Mouse (Mus musculus) myocyte (in vitro differentiated cells): Measurements from ENCODE around the gene Zfp775.

Experiments used
- CEBPB ChIP-seq: IDR thresholded peaks from 2 replicates; pipeline ENCODE4 v1.6.1; 2011; ENCODE audit warnings: mild to moderate bottlenecking, moderate library complexity; ENCODE audit not compliant: poor library complexity, insufficient read depth, severe bottlenecking
- E2F4 ChIP-seq: IDR thresholded peaks from one replicate; pipeline ENCODE4 v1.6.1; 2011; ENCODE audit warnings: mild to moderate bottlenecking, control low read depth, moderate library complexity; ENCODE audit not compliant: insufficient read depth
- MAX ChIP-seq: IDR thresholded peaks from one replicate; pipeline ENCODE4 v1.6.1; 2011; ENCODE audit warnings: low read depth, mild to moderate bottlenecking, control low read depth
- MYOG ChIP-seq, 3 experiments: IDR thresholded peaks; one replicate each; pipeline ENCODE4 v1.6.1; 2011; ENCODE audit warnings: control low read depth in 2 of 3, low read depth in 2 of 3, mild to moderate bottlenecking in 2 of 3; ENCODE audit not compliant: insufficient read length in 2 of 3, control insufficient read depth in 1 of 3, insufficient read depth in 1 of 3
- POLR2A ChIP-seq: IDR thresholded peaks from one replicate; pipeline ENCODE4 v1.6.1; 2011; ENCODE audit warnings: low read depth, mild to moderate bottlenecking, control low read depth, moderate library complexity; ENCODE audit not compliant: insufficient read length
- TCF12 ChIP-seq: IDR thresholded peaks from one replicate; pipeline ENCODE4 v1.6.1; 2011; ENCODE audit warnings: mild to moderate bottlenecking, control low read depth; ENCODE audit not compliant: poor library complexity, insufficient read depth, severe bottlenecking

DNA sequence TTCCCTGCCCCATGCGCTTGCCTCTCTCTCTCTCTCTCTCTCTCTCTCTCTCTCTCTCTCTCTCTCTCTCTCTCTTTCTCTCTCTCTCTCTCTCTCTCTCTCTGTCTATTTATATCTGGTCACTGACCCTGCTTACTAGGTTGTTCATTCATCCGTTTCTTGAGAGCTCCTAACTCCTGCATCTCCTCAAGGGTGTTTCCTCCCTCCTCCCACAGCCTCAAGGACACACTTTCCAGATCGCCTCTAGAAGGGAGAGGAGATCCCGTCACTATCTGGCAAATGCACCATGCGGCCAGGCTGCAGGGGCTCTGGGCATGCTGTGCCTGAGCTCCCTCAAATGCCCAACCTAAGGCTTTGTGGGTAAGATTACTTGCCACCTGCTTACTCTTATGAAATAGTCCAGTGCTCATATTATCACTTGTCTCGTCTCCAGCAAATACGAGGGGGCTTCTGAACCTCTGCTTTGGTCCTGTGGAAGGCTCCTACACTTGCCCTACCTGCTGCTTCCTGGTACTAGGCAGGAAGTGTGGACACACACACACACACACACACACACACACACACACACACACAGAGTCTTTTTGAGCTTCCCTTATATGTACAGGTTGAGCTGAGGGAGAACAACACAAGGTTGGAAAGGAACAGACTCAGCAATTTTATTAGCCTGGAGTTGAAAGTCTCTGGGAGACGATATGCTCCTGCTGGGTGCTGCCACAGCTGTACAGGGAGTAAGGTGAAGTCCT is 32.6 kb upstream of the Zfp775 start:
- TF ChIP-seq POLR2A (no peak), E2F4 (no peak), MYOG (IDR thresholded peaks at IDR 0.05; ENCODE audit: control insufficient read depth in 1 of 3, insufficient read depth in 1 of 3, insufficient read length in 2 of 3, low read depth in 2 of 3) (no peak), TCF12 (no peak), MAX (no peak), CEBPB (no peak)
